Mouse (Mus musculus): ENCODE measurements around the gene Tnni3.

GRCm38 (mm10) chr7:4508062-4508738, 15.8 kb downstream of the Tnni3 start:
- peak; percentile 6; the same call in 1 of the 2 replicates for TF ChIP-seq CTCF (IDR thresholded peaks at IDR 0.05; ENCODE audit: borderline replicate concordance, insufficient read depth, low read length)
- no peak for TF ChIP-seq POLR2A (IDR thresholded peaks at IDR 0.05; ENCODE audit: low read depth, low read length)
